Mouse (Mus musculus): ENCODE results near the gene 2610318N02Rik.

2610318N02Rik gene

DNA sequence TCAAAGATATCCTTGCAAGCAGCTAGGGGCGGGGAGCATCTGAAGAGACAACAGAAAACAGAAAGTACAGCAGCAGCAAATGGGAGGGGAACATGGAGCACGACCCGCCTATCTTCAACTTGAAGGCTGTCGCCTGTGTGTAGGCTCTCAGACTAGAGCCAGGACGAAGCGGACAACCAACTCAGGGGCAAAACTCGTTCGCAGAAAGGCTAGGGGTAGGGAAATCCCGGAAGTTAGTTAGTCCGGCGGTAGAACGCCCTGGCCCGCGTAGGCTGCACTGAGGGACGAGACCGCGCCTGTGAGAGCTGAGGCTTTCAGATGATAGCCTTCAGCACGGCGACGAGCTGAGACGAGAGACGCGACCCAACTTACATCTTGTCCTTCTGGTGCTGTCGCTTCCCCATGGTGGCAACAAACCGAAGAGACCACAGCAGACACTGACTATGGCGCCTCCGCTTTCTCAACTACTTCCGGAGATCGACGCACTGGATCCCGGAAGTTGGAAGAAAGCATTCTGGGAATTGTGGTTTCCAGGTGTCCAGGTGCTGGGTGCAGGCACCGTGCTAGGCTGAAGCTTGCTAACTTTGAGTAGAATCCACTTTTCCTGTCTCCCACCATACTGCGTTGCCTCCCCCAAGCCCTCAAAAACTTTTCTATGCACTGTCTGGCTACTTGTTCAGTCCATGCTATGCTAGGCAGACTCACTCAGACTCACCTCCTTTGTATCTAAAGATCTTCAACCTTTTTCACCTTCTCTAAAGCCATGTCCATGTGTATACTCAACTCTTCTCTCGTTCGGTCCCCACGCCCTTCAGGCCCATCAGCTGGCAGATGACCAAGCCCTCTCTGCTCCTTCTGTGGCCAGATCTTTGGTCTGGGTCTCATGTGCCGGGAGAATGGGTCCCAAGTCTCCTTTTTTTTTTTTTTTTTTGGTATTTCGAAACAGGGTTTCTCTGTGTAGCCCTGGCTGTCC is 13.9 kb downstream of the 2610318N02Rik start, which contains the start of gene Ppil2:
Ppil2 (minus strand) TSS at position 487 of the 973 bp plus-strand sequence.
- DNase-seq (ENCODE audit: extremely low spot score): peak; percentile 82

GRCm38 (mm10) chr16:17104600-17104999 is 20.4 kb downstream of the 2610318N02Rik start:
- DNase-seq (ENCODE audit: extremely low spot score): no peak

DNA sequence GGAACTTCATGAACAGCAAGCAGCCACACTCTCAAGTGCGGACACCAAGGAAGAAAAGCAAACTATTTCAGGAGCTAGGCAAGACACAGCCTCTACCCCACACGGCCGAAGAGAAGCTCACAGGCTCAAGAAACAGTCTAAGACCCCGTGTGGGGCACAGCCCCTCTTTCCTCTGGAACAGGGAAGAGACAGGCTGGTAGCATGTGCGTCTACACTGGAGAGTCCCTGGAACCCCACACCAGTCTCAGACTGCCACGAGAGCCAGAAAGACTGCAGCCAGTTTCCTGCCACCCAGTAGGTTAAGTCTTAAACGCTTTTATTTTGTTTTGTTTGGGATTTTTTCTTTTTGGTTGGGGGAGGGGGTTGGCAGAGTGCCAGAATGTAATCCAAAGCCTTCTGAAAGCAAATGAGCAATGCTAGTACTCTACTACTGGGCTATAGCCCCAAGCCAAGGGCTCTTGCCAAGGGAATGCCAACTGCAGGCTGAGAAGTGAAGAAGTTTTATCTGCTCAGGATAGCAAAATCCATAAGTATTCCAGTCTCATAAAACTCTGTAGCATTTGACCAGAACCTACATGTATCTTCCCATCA is 22.2 kb downstream of the 2610318N02Rik start:
- no peak for DNase-seq (ENCODE audit: extremely low spot score)

GRCm38 (mm10) chr16:17096938-17097337 is 28.0 kb downstream of the 2610318N02Rik start:
- no peak for DNase-seq (ENCODE audit: extremely low spot score)

DNA sequence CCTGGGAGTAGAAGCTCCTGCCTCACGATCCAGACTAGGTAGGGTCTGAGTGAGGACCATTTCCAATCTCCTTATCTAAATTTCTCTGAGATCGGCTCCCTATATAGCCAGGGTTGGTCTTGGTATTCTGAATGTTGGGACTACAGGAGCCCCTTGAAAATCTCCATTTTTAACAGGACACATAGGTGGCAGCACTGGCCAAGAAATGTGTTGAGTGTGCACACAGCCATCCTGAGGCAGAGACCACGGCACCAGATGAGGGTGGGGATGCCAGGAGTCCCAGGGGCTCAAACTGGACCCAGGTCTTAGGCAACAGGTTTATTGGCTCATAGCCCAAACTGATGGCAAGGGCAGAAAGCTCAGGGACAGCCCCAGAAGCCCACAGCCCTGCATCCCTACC is 36.6 kb downstream of the 2610318N02Rik start:
- DNase-seq (ENCODE audit: extremely low spot score): no peak

DNA sequence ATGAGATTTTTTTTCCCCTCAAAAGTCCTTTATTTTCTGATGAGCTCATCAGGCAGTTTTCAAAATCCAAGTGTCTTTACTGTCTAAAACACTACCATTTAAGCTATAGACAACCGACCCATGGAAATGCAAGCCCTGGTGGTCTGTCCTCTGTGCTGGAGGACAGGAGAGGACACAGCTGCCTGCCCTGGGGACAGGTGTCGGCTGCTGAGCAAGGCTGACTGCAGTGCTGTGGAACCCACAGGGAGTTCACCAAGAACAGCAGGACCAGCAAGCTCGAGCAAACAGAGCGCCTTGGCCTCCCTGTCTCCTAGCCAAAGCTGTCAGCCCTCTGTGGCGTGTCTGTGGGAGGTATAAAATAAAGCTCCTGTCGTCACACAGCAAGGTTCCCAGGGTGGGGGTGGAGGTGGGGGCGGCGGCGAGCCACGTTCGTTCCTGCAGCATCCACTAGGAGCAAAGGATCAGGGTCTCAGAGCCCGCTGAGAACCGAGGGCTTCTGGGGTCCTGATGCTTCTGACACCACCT is 38.2 kb downstream of the 2610318N02Rik start:
- no peak for DNase-seq (ENCODE audit: extremely low spot score)

GRCm38 (mm10) chr16:17086241-17086640 is 38.7 kb downstream of the 2610318N02Rik start:
- DNase-seq (ENCODE audit: extremely low spot score): no peak

GRCm38 (mm10) chr16:17085636-17086035 is 39.3 kb downstream of the 2610318N02Rik start:
- no peak for DNase-seq (ENCODE audit: extremely low spot score)

GRCm38 (mm10) chr16:17082121-17082792 is 42.7 kb downstream of the 2610318N02Rik start:
- no peak for DNase-seq (ENCODE audit: extremely low spot score)

DNA sequence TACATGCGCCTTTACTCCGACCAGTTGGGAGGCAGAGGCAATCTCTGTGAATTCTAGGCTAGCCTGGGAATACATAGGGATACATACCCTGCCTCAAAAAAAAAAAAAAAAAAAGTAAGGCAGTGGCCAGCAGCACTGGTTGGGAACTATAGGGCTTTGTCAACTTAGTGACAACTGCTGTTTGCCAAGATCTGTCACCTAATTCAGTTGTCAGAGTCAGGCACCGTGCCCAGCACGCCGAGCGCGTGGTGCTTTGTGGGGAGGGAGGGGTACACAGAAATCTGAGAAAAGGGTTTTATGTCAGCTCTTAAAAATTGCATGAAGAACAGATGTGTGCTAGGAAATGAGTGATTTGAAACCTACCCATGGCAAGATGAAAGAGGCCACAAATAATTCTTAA is 46.9 kb downstream of the 2610318N02Rik start:
- DNase-seq (ENCODE audit: extremely low spot score): no peak

GRCm38 (mm10) chr16:17076869-17077268 is 48.1 kb downstream of the 2610318N02Rik start:
- no peak for DNase-seq (ENCODE audit: extremely low spot score)

DNA sequence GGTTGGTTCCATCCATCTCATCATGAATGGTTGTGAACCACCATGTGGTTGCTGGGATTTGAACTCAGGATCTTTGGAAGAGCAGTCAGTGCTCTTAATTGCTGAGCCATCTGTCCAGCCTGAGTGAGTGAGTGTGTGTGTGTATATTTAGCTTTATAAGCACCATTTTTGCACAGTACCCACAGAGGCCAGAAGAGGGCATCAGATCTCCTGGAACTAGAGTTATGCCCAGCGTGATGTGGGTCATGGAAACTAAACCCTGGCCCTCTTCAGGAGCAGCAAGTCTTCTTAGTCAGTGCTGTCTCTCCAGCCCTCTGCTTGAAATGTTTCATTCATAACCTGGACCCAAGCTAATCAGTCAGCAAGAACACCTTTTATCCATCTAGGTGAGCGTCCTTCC is 48.7 kb downstream of the 2610318N02Rik start:
- DNase-seq (ENCODE audit: extremely low spot score): no peak

DNA sequence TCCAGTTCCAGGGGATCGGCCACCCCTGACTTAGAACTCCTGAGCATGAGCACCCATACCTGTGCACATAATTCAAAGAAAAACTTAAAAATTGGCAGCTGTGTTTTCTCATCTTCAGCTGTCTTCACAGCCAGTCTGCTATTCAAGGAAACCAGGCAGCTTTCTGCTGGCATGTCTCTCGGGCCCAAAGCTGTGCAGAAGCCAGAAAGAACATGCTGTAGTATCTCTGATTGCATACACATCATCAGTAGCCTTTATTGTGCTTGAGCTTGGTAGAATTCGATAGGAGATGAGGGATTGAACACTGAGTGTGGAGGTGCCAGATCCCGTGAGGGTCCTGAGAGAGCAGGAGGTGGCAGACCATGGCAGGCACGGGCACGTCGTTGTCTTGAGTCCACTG is 52.0 kb downstream of the 2610318N02Rik start:
- DNase-seq (ENCODE audit: extremely low spot score): no peak

DNA sequence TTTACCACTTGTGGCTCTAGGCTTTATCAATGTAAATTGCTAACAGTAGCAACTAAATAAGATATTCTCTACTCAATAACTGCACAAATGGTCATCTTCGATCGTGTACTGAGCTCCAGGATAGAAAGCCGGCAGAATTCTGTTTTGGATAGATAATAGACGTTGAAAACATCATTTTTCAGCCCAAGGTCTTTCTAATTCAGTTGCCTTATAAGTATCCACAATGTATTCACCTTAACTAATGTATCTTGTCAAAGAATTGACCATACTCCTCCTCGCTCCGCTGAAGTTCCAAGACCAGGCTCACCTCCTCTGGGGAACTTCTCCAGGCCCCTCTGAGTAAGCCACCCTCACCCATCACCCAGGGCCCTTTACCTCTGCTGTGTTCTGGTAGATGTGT is 54.3 kb downstream of the 2610318N02Rik start:
- DNase-seq (ENCODE audit: extremely low spot score): peak; percentile 22

DNA sequence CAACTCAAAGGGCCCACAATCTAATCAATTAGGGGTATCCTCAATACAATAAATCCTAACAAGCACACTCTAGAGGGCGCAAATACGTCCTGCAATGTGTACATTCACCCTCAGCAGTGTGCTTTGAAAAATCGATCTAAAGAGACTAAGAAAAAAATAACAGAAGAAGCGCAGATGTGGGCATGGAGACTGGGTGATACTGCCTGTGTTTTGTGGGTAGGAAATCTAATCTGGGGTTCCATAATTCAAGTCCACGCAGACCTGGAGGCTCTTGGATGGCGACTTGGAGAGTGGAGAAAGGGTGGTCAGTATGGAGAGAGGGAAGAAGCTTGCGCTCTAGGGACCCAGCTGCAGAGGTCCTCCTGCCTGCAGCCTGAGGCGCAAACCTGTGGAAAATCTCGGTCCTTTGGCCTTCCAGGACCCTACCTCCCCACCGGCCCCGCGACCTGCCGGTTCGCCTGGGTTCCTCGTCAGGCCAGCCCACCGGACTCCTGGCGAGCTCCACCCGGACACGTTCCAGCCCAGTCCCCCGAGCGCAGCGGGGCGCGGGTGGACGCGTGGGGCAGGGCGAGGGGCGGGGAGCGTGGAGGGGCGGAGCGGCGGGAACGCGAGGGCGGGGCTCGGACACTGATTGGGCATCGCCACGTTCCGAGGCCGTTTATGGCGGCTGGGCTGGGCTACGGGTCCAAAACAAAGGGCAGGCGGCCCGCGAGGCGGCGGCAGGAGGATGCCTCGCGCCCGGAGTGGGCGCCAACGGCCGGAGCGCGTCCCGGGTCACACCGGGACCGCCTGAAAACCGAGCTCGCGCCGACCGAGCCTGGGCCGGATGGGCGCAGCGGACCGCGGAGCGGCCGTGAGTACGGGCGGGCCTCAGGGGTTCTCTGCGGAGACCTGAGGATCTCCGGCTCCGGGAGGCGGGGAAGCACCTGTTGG is 55.2 kb downstream of the 2610318N02Rik start, which contains the start of gene Ypel1:
Ypel1 (plus strand) TSS at position 186 of the 933 bp plus-strand sequence.
- peak; percentile 95 for DNase-seq (ENCODE audit: extremely low spot score)

DNA sequence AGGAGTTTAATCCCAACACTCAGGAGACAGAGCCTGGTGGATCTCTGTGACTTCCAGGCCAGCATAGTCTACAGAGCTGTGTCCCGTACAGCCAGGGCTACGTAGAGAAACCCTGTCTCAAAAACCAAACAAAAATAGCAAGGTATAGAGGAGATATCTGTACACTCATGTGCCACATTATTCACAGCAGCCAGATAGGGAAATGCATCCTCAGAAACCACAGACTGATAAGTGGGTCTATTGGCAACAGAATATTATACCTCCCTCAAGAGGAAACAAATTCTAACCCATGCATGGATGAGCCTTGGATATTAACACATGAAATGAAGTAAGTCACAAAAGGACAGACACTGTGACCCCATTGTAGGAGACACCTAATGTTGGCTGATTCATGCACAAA is 57.4 kb downstream of the 2610318N02Rik start:
- no peak for DNase-seq (ENCODE audit: extremely low spot score)

Data from embryo, embryonic 9.5 days (tissue).